Mouse (Mus musculus) left cerebral cortex, adult 18-20 months (tissue): Measurements from ENCODE around the gene Sst. TPM values are rescaled to one million over a fixed set of nuclear protein-coding genes. Genes with fewer than 3 reads are reported as not detected.
A peak's percentile ranks its signal among the peaks of the same experiment; 100 is the strongest.
"Not testable (repeated sequence)": the region's sequence is repeated elsewhere in the genome, so short reads cannot be mapped to it uniquely, and the experiment has no call there.

ENCODE experiments used
- DNase-seq, 2 experiments: peaks; one replicate each; pipeline ENCODE4 v3.0.0; 2021 to 2022; ENCODE audit warnings: low spot score in 2 of 2, mixed read lengths in 1 of 2
- long read RNA-seq, 2 experiments: library from polyadenylated mRNA; stranded (forward); transcript quantifications; one replicate each; pipeline ENCODE4 v2.0.0; 2021
- total RNA-seq, 2 experiments: library from RNA; stranded (reverse); gene quantifications; 2 replicates each; pipeline ENCODE4 v1.2.3; 2021

Sst gene
- 100 to 1,000 TPM; 420 to 444 TPM for total RNA-seq
- long read RNA-seq, experiment 1, transcript Sst-201 (2 exons, 721 nt) = major isoform, 53 of 67 reads
- long read RNA-seq, experiment 1, partial matches to known transcripts = 14 of 67 reads
- long read RNA-seq, experiment 1, other reads (novel, unspliced or antisense) = 0 of 67 reads
- long read RNA-seq, experiment 2, transcript Sst-201 (2 exons, 721 nt) = major isoform, 43 of 49 reads
- long read RNA-seq, experiment 2, partial matches to known transcripts = 5 of 49 reads
- long read RNA-seq, experiment 2, other reads (novel, unspliced or antisense) = 1 of 49 reads

DNA sequence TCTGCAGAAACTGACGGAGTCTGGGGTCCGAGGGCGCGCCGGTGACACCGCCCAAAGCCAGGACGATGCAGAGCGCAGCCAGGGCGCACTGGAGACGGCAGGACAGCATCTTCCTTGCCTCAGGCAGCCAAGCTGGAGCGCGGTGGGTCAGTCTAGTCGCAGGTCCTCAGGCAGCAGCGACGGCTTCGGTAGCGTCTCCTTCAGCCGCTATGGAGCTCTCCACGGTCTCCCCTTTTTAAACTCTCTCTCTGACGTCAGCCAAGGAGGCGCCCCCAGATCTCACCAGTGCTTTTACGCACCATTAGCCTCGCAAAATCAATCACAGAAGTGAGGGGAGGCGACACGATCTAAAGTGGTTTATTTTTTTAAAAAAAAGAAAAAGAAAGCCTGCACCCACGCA, at the start of gene Sst:
Gene Sst (minus strand): TSS at position 323 of the 400 bp plus-strand sequence.
- no peak for DNase-seq

DNA sequence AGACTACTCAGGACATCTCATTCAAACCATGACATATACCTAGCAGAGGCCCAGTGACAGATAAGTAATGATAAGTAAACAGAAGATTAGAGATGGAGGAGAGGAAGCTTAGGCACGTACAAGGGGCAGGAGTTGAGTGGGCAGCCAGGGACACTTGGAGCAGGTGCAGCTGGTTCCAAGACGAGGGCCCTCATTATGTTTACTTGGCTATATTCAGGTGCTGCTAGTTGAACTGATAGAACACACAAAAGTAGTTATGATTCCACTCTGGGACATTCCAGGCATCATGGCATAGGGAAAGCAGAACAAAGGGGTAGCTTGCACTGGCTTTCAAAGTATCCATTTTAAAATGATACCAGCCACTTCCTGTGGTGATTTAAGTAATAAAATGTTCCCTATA, 43.6 kb upstream of the Sst start:
- no peak for DNase-seq

DNA sequence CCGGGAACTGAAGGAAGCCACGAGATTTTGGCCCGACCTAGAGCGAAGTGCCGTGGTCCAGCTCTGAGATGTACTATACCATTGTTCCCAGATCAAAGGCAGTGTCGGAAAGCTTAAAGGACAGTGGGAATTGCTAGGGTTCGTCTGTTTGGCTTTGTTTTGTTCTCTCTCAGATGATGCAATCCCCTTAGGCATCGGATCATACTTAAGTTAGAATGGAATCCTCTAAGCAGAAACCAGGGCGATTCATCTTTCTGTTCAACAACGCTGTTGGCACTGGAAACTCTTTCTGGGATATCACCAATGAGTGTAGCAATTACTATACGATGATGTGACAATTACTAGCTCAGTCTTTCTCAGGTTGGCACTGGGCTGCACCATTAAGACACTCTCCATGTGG, 41.5 kb upstream of the Sst start, which contains the start of gene Rtp2:
Gene Rtp2 (minus strand): TSS at position 101 of the 400 bp plus-strand sequence.
- DNase-seq = no peak

DNA sequence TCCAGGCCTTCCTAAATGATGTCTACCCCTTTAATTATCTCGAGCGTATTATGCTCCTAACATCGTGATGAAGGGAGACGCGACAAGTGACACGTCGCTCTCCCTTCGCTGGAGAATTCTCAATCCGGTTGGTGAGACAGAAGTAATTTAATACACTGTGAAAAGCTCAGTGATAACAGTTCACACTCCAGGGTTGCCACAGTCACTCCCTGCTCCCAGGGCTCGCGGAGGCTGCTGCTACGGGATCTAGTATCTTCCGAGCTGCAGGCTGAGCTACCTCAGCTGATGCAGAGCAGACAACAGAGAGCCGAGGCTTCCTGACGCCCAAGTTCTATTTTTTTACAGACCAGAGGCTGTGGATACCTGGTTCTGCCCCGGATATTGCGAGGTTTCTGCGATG, 40.5 kb upstream of the Sst start:
- DNase-seq = no peak

DNA sequence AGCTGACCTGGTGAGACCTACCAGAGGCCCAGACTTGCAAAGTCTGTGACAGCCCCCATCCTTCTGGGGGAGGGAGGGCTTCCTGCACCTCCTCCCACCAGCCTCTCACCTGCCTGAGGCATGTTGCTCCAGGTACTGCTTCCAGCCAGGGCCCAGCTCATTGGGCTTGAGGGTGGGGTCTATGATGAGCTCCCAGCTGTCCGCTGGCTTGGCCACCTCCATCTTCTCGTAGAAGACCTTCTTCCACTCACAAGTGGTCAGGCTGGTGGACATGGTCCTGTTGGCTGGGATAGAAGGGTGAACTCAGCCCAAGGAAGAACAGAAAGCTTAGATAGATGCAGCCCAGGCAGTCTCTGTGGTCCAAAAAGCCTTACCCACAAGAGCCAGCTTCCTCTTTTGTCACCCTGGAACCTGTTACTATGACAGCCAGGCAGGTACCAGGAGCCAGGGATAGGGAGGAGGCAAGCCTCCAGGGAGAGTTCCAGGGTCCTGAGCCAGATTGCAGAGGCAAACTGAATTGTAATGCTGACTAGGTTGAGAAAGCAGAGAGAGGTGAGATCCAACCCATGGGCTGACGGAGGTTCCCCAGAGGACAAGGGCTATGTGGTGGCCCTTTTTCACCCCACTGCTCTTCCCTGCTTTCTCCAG, 39.8 kb upstream of the Sst start:
- no peak for DNase-seq

DNA sequence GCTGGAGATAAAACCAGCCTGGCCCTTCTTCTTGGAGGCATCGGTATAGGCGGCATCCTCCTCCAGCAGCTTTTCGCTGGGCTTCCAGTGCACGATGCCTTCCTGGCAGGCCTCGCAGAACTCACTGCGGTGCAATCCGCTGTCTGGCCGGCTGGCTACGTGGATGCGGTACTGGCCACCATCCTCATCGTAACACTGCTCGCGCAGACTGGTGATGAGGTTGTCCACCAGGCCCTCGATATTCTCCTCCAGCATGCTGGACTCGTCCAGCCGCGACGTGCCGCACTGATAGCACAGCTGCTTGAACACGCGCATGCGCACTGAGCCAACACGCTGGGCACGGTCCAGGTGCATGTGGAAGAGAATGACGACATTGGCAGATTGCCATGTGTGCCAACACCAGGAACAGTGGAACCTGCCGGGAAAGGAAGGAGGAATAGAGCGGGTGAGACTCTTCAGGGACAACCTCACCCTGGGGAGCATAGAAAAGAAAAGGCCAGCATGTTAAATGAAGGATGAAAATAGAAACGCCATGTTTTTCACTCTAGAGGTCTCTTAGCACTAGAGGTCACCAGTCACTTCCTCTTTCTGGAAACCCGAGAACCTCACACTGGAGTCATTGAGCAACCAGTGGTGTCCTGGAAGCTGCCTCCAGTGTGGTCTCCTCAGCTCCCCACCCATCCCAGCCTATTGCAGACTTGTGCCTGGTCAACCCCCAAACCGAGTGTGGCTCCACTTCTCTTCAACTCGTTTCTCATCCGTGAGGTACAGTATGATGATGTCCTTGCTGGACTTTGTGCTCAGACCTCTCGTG, 36.8 kb upstream of the Sst start:
- no peak for DNase-seq

DNA sequence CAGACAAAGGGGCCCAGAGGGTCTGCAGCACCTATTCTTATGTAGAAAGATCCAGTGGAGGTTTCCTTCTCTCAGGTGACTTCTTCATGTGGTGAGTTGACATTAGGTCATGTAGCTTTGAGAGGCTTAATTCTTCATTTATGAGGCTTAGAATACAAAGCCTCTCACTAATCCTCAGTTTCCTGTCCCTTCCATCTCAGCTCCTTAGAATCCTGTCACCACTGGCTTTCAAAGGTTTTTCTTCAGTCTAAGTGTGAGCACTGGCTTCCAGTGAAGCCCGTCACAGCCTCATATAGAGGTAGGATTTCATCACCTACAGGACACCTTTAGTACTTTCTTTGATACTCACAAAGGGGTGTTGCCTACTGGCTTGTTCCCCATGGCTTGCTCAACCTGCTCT, 32.1 kb upstream of the Sst start:
- no peak for DNase-seq

DNA sequence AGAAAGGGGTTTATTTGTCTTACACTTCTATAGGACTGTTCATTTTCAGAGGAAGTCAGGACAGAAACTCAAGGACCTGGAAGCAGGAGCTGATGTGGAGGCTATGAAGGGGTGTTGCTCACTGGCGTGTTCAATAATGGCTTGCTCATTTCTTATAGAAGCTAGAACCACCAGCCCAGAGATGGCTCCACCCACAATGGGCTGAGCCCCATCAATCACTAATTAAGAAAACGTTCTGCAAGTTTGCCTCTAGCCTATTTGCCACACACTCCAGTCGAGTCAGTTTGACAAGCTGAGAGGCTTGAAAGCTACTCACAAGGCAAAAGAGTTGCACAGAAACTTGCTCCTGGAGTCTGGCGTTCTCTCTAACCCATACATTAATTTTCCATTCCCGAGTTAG, 30.9 kb upstream of the Sst start:
- no peak for DNase-seq

DNA sequence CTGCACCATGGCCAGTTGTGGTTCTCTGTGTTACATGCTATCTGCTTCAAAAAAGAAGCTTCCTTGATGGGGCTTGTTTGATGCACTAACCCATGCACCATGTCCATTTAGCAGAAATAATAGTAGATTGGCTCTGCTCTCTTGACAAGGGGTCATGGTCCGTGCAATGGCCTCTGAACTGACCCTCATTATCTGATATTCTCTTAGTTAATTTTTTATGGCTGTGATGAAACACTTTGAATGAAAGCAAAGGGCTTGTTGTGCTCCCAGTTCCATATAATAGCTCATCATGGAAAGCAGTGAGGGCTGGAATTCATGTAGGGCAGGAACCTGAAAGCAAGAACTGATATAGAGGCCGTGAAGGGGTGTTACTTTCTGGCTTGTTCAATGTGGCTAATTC, 28.7 kb upstream of the Sst start:
- no peak for DNase-seq

DNA sequence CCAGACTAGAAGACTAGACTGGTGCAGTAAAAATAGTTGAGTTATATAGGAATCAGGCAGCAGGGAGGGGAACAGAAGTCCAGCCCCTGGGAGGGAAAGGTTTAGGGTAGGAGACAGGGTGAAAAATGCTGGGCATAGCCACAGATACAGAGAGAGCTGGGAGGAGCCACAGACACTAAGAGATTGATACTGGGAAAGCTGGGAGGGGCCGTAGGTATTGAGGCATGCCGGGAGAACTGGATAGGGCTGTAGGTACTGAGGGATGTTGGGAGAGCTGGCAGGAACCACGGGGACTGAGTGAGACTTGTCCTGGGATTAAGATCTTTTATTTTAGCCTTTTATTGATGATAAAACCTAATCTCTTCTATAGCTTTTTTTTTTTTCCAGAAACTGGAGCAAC, 22.6 kb upstream of the Sst start:
- DNase-seq = no peak

DNA sequence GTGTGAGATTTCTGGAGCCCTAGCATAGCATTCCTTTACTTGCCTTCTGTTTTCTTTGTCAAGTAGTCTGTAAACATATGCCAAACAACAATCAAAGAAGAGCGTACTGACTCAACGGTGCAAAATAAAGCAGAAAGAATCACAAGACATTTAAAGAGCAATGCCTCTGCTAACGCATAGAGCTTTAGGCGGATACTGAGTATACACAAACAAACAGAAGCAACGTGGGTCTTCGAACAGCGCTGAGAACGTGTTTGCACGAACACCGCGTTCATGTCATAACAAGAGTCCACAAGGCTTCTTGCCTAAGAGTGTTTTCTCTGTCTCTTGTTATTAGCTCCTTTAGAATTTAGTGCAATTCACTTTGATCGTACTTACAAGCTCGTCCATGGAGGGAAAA, 22.0 kb upstream of the Sst start:
- no peak for DNase-seq

DNA sequence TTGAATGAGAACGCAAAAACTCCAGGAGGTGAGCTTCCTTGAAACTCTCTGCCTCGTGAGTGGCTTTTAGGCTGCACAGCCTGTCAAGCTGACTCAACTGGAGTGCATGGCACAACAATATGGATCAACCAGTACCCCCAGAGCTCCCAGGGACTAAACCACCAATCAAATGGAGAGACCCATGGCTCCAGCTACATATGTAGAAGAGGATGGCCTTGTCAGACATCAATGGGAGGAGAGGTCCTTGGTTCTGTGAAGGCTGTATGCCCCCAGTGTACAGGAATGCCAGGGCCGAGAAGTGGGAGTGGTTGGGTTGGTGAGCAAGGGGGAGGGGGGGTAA, 18.2 kb upstream of the Sst start:
- DNase-seq = not testable (repeated sequence)

DNA sequence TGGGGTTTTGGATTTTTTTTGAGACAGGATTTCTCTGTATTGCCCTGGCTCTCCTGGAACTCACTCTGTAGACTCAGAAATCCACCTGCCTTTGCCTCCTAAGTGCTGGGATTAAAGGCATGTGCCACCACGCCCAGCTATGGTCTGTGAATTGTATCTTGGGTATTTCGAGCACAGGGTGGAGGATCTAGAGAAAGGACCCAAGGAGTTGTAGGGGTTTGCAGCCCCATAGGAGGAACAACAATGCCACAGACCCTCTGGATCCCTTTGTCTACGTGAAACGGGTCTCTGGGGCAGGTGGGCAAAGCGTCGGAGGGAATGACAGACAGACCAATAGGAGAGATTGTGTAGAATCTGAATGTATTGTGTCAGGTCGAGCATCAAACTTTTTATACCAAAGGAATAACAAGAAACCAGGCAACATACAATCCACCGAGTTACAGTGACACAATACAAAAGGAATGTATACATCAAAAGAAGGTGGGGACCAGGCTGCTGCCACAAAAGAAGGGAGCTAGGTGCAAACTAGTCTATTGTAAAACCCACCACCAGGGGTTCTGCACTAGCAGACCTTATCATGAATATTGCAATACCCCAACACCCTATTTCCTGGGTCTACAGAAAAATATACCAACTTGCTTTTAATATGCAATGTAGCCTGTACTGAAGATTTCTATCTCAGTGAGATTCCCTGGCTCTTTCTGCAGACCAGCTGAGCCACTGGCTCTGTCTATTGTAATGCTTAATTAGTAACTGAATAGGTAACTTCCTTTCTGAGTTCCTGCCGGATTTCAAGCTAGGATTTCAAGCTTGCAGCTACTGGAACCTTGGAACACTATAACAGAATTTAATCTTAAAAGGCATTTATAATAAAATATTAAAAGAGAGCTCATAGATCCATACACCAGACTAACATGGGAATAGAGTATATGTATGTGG, 17.6 kb upstream of the Sst start:
- not testable (repeated sequence) for DNase-seq

DNA sequence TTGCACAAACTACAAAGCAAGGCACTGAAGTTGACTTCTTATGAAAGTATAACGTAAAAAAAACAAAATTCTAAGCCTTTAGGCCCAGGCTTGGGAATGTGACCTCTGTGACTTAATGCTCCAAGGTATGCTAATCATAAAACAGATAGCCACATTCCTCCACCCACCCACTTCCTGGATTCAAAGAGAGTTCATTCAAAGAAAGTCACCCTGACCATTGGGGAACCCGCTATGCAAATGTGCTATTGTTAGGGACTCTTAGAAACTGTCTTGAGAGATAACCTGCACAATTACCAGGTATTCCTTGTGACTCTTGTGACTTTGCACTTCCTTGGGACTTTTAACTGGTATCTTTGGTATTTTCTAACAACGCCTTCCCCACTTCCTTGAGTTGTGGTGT, 15.8 kb upstream of the Sst start:
- DNase-seq = not testable (repeated sequence)

DNA sequence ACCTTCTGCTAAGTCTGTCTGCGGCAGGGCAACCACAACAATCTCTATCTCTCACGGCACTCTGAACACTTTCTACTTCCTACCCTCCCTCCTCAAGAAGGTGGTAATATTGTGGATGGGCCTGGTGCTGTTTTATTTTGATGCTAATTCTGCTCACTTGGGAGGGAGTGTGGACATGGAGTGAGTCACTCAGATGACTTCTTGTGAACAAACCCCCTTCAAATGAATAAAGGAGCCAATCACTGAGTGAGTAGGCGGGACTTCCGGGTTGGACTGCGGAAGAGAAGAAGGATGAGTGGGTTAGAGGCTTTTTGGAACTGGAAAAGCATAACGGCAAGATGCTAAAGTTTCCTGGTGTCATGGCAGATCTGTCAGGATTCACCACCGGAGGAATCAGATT, 10.7 kb upstream of the Sst start:
- no peak for DNase-seq

DNA sequence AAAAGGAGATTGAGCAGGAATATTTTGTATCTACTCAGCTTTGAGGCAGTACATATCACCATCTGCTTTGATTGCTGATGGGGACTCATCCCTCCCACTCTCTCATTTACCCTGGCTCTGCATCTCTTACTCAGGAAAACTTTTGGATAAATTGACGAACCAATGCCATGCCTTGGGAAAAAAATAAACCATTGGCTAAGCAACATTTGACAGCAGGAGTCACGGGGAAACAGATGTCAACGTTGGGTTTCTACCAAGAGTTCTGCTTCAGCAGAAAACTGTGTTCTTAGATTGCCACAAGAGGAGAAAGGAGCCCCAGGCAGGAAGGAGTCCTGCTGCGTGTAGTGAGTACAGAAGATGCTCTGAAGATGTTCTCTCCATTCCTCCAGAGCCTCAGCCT, 9.3 kb upstream of the Sst start:
- peak; percentile 17 to 18 for DNase-seq

DNA sequence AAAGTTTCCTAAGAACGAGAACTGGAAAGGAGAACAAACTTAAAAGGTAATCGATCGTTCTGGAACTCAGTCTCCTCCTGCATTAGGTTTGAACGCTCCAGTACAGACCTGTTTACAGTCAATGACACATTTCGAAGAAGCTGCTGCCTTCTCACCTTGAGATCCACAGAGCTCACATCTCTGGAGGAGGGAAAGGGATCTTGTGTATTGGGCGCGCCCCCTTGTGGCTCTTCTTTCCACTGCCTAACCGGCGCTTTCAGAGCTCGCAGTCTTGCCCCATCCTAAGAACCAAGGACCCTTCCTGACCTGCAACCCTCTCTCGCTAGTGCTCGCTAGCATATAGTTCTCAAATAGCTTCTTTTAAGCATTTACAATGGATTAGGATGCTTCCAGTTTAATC, 8.1 kb upstream of the Sst start:
- DNase-seq = peak; percentile 85 to 86

DNA sequence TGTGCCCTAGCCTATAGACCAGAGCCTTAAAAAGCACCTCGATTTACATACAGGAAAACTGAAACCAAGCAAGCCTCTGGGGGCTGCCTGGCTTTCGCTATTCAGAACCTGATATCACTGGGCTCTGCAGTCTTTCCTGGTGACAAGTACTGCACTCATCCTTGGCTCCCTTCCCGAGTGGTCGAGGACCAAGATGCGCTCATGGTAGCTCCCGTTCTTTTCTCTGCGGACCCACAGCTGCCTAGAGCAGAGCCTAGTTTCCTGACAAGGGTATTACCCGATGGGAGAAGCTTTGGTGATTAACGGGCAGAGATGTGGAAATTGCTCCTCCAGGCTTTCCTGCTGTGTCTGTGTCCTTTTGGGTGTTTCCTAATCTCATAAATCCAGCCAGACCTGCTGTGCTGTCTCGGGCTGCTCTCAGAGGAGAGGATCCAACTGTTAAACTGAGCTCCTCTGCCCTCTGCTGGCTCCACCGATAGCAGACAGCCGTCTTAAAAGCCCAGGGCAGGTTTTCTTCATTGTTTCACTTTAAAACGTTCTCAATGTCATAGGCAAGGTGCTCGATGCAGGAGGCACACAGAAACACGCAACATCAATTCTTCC, 7.3 kb upstream of the Sst start:
- peak; percentile 74 to 79 for DNase-seq

DNA sequence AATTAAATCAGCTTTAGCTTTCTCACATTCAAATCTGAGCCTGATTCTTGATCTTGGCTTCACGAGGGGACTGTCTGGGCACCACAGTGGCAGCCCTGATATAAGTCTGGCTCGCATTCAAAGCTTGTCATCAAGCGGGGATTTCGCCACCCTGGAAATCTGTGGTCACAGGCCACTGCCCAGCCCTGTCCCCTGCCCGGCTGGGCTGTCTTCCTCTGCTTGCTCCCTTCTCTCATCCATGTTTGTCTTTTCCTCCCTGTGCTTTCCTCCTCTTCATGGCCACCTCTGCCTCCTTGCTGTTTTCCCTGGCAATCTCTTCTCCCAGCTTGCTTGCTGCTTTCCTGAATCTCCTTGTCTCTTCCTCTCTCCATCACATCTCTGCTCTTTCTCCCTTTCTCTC, 6.7 kb upstream of the Sst start:
- no peak for DNase-seq

DNA sequence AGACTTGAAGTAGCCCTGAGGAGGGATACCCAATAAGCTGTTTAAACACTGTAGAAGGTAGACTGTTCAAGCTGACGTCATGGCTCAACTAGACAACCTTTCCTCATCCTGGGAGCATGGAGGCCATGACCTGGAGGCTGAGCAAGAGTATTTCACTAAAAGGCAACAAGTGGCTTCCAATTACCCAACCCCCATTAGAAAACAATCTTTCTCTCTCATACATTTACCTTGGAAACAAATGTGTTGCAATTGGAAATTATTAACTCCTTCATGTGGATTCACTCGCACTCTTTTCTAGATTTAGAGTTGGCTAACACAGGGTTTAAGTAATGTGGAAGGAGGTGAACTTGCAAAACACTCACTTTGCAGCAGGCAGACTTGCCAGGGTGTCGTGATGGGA, 4.4 kb upstream of the Sst start:
- no peak for DNase-seq

DNA sequence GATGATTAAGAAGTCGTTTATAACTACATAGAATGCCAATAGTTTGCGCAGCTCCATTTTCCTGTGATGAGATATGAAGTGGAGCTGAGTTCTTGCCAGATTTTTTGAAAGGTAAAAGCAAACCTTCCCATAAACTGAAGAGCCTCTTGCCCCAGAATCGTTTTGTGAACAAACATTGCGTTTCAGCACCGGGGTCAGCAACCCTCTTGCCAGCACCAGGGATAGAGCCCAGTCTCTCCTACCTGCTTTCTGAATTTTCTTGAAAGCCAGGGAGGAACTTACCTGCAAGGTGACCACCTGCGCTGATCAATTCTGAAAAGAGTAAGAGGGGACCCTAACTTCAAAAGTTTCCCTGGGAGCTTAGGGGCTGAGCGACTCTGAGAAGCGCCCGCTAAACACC, 607 bp downstream of the Sst start:
- DNase-seq = no peak
